Mouse (Mus musculus) gastrocnemius, adult 2 months (tissue): ENCODE measurements around the gene Dcaf11. TPM values are rescaled to one million over a fixed set of nuclear protein-coding genes. Genes with fewer than 3 reads are reported as not detected.

Source experiments
- DNase-seq: peaks from one replicate; pipeline ENCODE4 v3.0.0; 2022
- H3K27ac ChIP-seq: fragments of 200-600 bp; 2 replicates; pipeline ENCODE4 v1.8.1; 2022; ENCODE audit warnings: mild to moderate bottlenecking
- H3K4me3 ChIP-seq: fragments of 200-600 bp; 2 replicates; pipeline ENCODE4 v1.8.1; 2022; ENCODE audit warnings: mild to moderate bottlenecking, moderate library complexity
- CTCF ChIP-seq: fragments of 200-600 bp; IDR thresholded peaks from 2 replicates; pipeline ENCODE4 v1.8.1; 2022; ENCODE audit warnings: antibody characterized with exemption, mild to moderate bottlenecking, moderate library complexity
- intact Hi-C: fragments of 180-260 bp; cut with DNase I; formaldehyde crosslinking; loops from one replicate; pipeline ENCODE4 v1.15.1; 2025
- total RNA-seq, 2 experiments: library from RNA; stranded (reverse); gene quantifications; 2 replicates each; pipeline ENCODE4 v1.2.3; 2021

Dcaf11 gene
- total RNA-seq, 2 experiments from 2014 or later, result 129 to 133 TPM

DNA sequence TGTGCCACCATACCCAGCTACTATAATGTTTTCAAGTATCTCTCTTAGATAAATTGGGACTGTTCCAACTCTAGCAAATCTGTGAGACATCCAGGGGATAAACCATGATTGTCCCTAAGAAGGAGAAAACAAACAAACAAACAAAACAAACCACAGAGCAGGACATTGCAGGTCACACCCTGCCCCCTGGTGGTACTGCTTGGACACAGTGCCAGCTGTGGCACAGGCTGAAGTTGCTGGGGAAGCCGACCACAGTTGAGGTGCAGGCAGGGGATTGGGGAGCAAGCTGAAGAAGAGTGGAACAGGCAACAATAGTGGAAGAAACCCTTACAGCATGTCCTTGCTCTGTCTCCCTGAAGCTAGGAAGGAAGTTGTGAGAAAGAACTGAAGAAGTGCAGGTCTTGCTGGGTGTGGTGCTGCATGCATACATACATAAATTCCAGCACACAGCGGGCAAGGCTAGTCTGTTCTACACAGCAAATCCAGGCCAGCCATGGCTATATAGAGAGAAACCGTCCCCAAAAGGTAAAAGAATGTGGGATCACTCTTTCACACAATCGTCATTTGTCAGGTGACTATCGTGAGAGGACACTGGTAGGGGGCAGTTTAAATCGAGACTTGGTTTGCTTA lies 23.6 kb upstream of the Dcaf11 start:
- DNase-seq, result peak; percentile 45
- TF ChIP-seq CTCF, result peak; percentile 68
- H3K27ac ChIP-seq, result no peak overlapping the region
- intact Hi-C loops, result loop anchor here (2.0 kb wide), 1 partner anchor 39 kb away; no protein-coding TSS in a partner anchor
- no peak overlapping the region for H3K4me3 ChIP-seq

DNA sequence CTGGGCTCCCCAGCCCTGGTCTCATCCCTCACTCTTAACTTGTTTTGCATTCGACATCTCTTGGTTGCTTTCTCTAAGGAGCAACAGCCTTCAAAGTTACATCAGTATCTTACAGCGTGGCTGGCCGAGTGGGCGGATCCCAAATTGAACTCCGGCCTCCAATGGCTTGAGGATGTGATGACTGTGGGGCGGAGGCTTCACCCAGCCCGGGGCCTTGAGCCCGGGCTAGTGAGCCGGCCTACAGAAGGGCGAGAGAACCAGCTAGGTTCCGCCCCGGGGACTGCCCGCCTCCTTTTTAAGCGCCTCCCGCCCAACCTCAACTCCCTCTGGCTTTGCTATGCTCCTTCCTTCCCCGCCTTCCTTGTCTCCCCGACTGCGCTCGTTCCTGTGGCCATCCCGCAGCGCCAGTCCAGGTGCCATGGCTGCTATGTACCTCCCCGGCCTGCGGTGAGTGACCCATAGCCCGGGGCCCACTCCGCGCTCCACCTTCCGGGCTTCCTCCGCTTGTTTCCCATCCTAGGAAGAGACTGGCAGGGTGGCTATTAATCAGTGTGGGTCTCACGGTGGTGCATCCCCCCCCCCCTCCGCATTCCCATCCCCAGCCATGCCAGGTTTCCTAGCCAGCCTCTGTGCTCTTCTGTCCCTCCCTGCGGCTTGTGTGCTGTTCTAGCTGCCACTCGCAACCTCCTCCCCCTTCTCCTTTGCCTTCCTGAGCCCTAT lies 19.6 kb upstream of the Dcaf11 start, which contains the start of gene Pck2:
Gene Pck2, plus strand, starts transcription at position 200 of the 720 bp plus-strand sequence.
- no peak for TF ChIP-seq CTCF
- intact Hi-C loops, result no loop called here
- DNase-seq, result peak; percentile 92
- Histone ChIP-seq H3K27ac (peak within 1 kb of the TSS; percentile 86), H3K4me3 (peak within 1 kb of the TSS; percentile 78)

DNA sequence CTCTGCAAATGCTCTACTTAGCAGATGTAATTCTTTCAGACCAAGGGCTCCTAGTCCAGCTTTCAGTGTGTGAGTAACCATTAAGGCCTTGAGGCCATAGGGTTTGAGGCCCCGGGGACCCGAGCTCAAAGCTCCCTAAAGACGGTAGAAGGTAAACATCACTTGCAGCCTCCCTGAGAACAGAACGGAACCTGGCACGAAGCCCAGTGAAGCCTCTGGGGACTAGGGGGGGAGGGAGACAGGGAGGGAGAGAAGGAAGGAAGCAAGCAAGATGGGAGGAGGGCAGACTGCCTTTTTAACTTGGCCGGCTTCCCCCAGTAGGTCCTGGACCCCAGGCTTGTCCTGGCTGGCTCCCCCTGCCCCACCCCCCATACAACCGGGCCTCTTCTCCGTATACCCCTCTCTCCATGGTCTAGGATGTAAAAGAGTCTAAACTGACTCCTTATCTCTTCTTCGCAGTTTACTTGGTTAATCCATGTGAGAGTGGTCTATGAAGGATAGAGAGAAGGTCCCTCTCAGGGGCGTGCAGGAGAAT lies 19.0 kb upstream of the Dcaf11 start:
- Histone ChIP-seq H3K4me3 (peak overlapping the region; percentile 78), H3K27ac (peak overlapping the region; percentile 86)
- TF ChIP-seq CTCF, result no peak
- intact Hi-C loops, result no loop called here
- peak; percentile 84 for DNase-seq

DNA sequence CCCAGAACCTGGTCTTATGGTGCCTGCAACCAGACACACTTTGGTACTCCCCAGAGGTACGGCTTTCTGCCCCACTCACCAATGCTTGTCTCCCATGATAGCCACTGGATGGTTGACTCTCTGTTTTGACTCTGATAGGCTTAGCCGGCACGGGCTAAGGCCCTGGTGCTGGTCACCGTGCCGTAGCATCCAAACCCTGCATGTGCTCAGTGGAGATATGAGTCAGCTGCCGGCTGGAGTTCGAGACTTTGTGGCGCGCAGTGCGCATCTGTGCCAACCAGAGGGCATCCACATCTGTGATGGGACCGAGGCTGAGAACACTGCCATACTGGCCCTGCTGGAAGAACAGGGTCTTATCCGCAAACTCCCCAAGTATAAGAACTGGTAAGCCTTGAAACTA lies 17.5 kb upstream of the Dcaf11 start:
- intact Hi-C loops, result no loop called here
- H3K4me3 ChIP-seq, result no peak overlapping the region
- no peak overlapping the region for H3K27ac ChIP-seq
- DNase-seq, result no peak
- no peak for TF ChIP-seq CTCF

DNA sequence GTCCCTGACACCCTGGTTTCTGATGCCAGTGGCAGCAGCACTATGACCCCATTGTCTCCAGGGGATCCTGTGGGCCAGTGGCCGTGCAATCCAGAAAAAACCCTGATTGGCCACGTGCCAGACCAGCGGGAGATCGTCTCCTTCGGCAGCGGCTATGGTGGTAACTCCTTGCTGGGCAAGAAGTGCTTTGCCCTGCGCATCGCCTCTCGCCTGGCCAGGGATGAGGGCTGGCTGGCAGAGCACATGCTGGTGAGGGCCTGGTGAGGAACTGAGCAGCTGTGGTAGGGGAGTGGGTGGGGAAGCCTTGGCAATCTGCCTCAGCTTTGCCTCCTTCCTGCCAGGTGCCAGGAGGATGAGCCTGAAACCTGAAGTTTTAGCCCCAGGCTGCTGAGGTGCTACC lies 15.5 kb upstream of the Dcaf11 start:
- no peak for TF ChIP-seq CTCF
- no peak overlapping the region for H3K4me3 ChIP-seq
- no peak overlapping the region for H3K27ac ChIP-seq
- intact Hi-C loops, result no loop called here
- no peak for DNase-seq

DNA sequence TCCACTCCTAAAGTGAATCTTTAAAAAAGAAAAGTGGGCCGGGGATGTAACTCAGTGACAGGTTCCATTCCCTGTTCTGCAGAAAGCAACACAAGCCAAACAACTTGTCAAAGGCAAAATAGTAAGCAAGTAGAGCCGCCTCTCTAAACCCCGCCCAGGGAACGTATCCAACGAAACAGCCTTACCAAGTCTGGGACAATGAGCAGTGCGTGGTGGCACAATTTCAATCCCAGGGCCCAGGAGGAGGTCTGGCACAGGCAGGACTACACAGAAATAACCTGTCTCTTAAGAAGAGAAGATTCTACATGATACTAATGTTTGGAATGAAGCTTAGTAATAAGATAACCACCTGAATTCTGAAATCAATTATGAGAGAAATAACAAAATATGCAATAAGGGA lies 9.6 kb upstream of the Dcaf11 start:
- DNase-seq, result no peak
- no peak overlapping the region for H3K4me3 ChIP-seq
- intact Hi-C loops, result no loop called here
- H3K27ac ChIP-seq, result no peak overlapping the region
- no peak for TF ChIP-seq CTCF

DNA sequence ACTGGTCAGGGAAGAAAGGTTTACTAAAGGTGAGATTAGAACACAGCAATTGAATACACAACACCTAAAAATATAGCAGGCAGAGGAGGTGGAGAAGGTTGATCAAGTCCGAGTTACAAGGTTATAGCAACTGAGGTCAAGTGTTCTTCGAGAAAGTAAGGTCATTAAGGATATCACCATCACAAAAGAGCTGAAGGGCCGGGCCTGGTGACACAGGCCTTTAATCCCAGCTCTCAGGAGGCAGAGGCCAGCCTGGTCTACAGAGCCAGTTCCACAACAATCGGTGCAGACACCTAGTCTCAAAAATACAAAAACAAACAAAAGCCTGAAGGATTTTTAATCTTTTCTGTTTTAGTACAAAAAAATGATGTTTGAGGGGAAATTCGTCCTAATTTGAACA lies 8.5 kb upstream of the Dcaf11 start:
- Histone ChIP-seq H3K27ac (no peak overlapping the region), H3K4me3 (no peak overlapping the region)
- no peak for DNase-seq
- no peak for TF ChIP-seq CTCF
- intact Hi-C loops, result no loop called here

DNA sequence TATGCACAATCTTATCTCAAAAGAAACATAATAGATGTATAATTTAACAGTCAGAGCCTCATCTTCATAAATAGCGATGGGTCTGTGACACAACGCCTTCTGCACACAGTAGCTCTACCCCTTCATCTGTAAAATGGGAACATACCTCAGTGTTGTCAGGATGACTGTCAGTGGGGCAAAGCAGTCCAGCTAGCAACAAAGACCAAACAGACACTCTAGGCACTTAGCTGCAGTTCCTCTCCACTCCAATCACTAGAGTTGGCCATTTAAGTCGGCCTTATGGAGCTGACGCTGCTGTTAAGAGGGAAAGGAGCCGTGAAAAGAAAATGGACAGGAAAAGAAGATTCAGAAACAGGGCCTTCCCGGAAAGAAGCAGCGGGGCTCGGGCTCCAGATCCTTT lies 8.0 kb upstream of the Dcaf11 start:
- no peak for DNase-seq
- H3K27ac ChIP-seq, result no peak overlapping the region
- no peak overlapping the region for H3K4me3 ChIP-seq
- intact Hi-C loops, result no loop called here
- no peak for TF ChIP-seq CTCF

DNA sequence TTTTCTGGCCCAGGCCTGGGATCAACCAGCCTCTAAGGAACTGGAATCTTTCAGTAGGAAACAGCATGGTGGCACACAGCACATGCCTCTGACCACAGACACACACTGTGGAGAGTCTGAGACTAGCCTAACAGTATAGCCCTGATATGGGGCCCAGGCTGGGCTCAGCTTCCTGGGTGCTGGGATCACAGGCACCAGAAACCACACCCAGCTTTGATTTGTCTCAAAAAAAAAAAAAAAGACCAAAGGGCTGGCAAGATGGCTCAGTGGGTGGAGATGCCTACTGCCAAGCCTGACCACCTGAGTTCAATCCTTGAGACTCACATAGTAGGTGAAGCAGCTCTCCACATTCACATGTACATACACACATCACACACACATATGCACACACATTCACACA lies 5.2 kb upstream of the Dcaf11 start:
- Histone ChIP-seq H3K27ac (no peak overlapping the region), H3K4me3 (no peak overlapping the region)
- intact Hi-C loops, result loop anchor here (5.0 kb wide), 1 partner anchor 48 kb away; the partner anchor contains the start of gene Irf9
- TF ChIP-seq CTCF, result no peak
- DNase-seq, result no peak

DNA sequence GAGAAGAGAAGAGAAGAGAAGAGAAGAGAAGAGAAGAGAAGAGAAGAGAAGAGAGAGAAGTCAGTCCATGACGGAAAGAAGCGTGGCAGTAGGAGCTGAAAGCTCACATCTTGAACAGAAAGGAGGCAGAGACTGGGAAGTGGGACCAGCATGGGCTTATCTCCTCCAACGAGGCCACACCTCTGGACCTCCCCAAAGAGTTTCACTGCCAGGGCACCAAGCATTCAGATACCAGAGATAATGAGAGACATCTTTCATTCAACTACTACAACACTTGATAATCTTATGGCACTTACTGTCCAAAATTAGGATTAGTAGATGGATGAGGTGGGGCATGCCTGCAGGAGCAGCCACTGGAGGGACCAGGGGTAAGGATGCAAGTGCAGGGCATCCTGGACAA lies 4.0 kb upstream of the Dcaf11 start:
- H3K4me3 ChIP-seq, result no peak overlapping the region
- DNase-seq, result no peak
- no peak overlapping the region for H3K27ac ChIP-seq
- TF ChIP-seq CTCF, result no peak
- intact Hi-C loops, result loop anchor here (2.0 to 5.0 kb wide), 2 partner anchors 47 to 59 kb away; partner anchors contain the start of gene Irf9

DNA sequence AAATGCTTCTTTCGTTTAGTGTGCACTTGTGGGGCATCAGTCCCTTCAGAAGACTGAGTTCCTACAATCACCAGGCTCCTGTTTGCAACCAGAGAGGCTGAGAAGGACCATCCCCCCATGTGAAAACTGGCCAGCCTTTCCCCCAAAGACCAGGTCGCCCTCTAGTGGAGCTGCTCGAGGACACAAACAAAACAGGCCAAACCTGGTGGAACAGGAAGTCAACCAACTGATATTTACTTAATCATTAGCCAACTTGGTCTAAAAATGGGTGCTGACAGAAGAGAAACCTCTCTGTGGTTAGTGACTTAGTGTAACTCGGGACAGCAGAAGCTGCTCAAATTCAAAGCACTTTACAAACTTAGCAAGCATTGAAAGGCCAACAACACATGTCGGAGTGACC lies 2.8 kb upstream of the Dcaf11 start:
- intact Hi-C loops, result loop anchor here (2.0 to 5.0 kb wide), 2 partner anchors 45 to 60 kb away; partner anchors contain the start of gene Irf9
- peak; percentile 85 for TF ChIP-seq CTCF
- Histone ChIP-seq H3K27ac (peak overlapping the region; percentile 96), H3K4me3 (no peak overlapping the region)
- peak; percentile 85 for DNase-seq

DNA sequence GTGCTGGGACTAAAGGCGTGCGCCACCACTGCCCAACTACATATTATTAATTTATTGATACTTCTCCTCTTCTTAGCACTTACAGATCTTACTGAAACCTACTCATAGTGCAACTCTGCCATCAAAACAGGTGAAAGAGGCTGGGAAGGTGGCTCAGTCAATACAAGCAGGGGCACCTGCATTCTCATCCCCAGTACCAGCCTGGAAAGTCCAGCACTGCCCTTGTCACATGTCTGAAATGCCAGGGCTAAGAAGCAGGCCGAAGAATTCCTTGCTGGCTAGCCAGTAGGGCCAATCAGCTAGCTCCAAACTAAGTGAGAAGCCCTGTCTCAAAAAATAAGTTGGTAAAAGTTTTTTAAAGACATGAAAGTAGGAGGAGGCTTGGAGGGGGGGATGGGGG lies 2.2 kb upstream of the Dcaf11 start:
- no peak overlapping the region for H3K4me3 ChIP-seq
- H3K27ac ChIP-seq, result peak overlapping the region; percentile 96
- intact Hi-C loops, result loop anchor here (2.0 to 5.0 kb wide), 2 partner anchors 45 to 61 kb away; partner anchors contain the start of gene Irf9

More for the DNA sequence above, 2.2 kb upstream of the Dcaf11 start:
- DNase-seq, result no peak
- TF ChIP-seq CTCF, result no peak
